Mouse (Mus musculus) ES-E14 (cell line): ENCODE data around the gene Scarb1.

Experiments
- CHD2 ChIP-seq: IDR thresholded peaks from 2 replicates; pipeline ENCODE4 v1.6.1; 2014; ENCODE audit warnings: mild to moderate bottlenecking, low read depth, low read length, inconsistent platforms
- HCFC1 ChIP-seq: IDR thresholded peaks from 2 replicates; pipeline ENCODE4 v1.6.1; 2012; ENCODE audit warnings: low read length, inconsistent platforms, borderline replicate concordance; ENCODE audit not compliant: insufficient read depth
- MAFK ChIP-seq: IDR thresholded peaks from 2 replicates; pipeline ENCODE4 v1.6.1; 2014; ENCODE audit warnings: mild to moderate bottlenecking, low read depth, low read length, inconsistent platforms; ENCODE audit not compliant: insufficient read depth
- ZC3H11A ChIP-seq: IDR thresholded peaks from 2 replicates; pipeline ENCODE4 v1.6.1; 2012; ENCODE audit warnings: low read depth, mild to moderate bottlenecking, inconsistent platforms, low read length, borderline replicate concordance

DNA sequence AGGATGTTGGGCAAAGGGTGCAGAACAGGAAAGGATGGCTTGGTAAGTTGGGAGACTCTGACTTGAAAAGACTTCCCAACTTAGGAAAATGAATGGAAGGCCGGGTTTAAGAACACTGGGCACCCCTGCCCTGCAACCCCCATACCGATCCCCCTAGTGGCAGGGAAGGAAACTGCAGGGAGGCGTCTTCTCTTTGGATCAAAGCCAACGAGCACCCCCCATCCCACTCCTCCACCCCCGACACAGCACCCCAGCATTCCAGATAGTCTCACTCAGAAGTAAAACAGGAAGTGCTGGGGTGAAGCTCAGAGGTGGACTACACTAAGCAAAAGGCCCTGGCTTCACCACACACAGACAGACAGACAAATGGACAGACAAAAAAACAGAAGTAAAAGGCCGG lies 62.6 kb downstream of the Scarb1 start:
- TF ChIP-seq ZC3H11A (no peak), CHD2 (no peak), HCFC1 (no peak), MAFK (no peak)
